Mouse (Mus musculus) heart, postnatal 14 days (tissue): Measurements from ENCODE around the gene Nes. TPM values are rescaled to one million over a fixed set of nuclear protein-coding genes. Genes with fewer than 3 reads are reported as not detected.
A peak's percentile ranks its signal among the peaks of the same experiment; 100 is the strongest.

Experiments used
- DNase-seq, 2 experiments: peaks; one replicate each; pipeline ENCODE4 v3.0.0; 2021 to 2022
- intact Hi-C: fragments of 180-260 bp; cut with DNase I; formaldehyde crosslinking; loops from one replicate; pipeline ENCODE4 v1.15.1; 2025
- total RNA-seq, 2 experiments: library from RNA; stranded (reverse); gene quantifications; 2 replicates each; pipeline ENCODE4 v1.2.3; 2021

Gene Nes
- total RNA-seq, 2 experiments from 2014 or later = 32.5 to 39.0 TPM

- no peak for DNase-seq
- intact Hi-C loops = no loop called here
Observed at GRCm38 (mm10) chr3:87980085-87980484, 9.2 kb downstream of the Nes start.

GRCm38 (mm10) chr3:87980728-87981127 is 9.8 kb downstream of the Nes start:
- intact Hi-C loops = no loop called here

GRCm38 (mm10) chr3:87981214-87981760 is 10.4 kb downstream of the Nes start:
- no peak for DNase-seq
- intact Hi-C loops = no loop called here

More at GRCm38 (mm10) chr3:87980728-87981127, 9.8 kb downstream of the Nes start:
- no peak for DNase-seq

GRCm38 (mm10) chr3:87981894-87982835 is 11.3 kb downstream of the Nes start:
- intact Hi-C loops = no loop called here
- DNase-seq = peak; percentile 67 to 75

GRCm38 (mm10) chr3:87982836-87983601 is 12.1 kb downstream of the Nes start:
- intact Hi-C loops = no loop called here

GRCm38 (mm10) chr3:87983627-87984026 is 12.7 kb downstream of the Nes start:
- no peak for DNase-seq

More at GRCm38 (mm10) chr3:87982836-87983601, 12.1 kb downstream of the Nes start:
- DNase-seq = peak; percentile 62 to 64

GRCm38 (mm10) chr3:87984094-87984493 is 13.2 kb downstream of the Nes start:
- DNase-seq = no peak
- intact Hi-C loops = no loop called here

More at GRCm38 (mm10) chr3:87983627-87984026, 12.7 kb downstream of the Nes start:
- intact Hi-C loops = no loop called here

- intact Hi-C loops = loop anchor here (2.0 kb wide), 1 partner anchor 51 kb away; no protein-coding TSS in a partner anchor
- DNase-seq = no peak
Observed at GRCm38 (mm10) chr3:87985505-87986320, 14.8 kb downstream of the Nes start.

- peak; percentile 96 to 99 for DNase-seq
- intact Hi-C loops = loop anchor here (1.0 to 2.0 kb wide), 2 partner anchors 17 to 52 kb away; no protein-coding TSS in a partner anchor
Observed at GRCm38 (mm10) chr3:87986868-87987267, 16.0 kb downstream of the Nes start.

- intact Hi-C loops = loop anchor here (1.0 to 2.0 kb wide), 2 partner anchors 17 to 53 kb away; no protein-coding TSS in a partner anchor
- no peak for DNase-seq
Observed at GRCm38 (mm10) chr3:87987633-87988032, 16.8 kb downstream of the Nes start.

GRCm38 (mm10) chr3:87988068-87988467 is 17.2 kb downstream of the Nes start:
- DNase-seq = no peak
- intact Hi-C loops = no loop called here

- DNase-seq = no peak
- intact Hi-C loops = no loop called here
Observed at GRCm38 (mm10) chr3:87989935-87990334, 19.1 kb downstream of the Nes start.

- peak in 1 of 2 experiments; percentile 66 for DNase-seq
- intact Hi-C loops = no loop called here
Observed at GRCm38 (mm10) chr3:87993436-87993835, 22.6 kb downstream of the Nes start.

- intact Hi-C loops = loop anchor here (5.0 kb wide), 1 partner anchor 33 kb away; no protein-coding TSS in a partner anchor
- no peak for DNase-seq
Observed at GRCm38 (mm10) chr3:87995331-87995730, 24.5 kb downstream of the Nes start.

- no peak for DNase-seq
- intact Hi-C loops = loop anchor here (5.0 kb wide), 1 partner anchor 34 kb away; no protein-coding TSS in a partner anchor
Observed at GRCm38 (mm10) chr3:87996401-87996800, 25.5 kb downstream of the Nes start.

- peak in 1 of 2 experiments; percentile 61 for DNase-seq
- intact Hi-C loops = loop anchor here (5.0 kb wide), 1 partner anchor 35 kb away; no protein-coding TSS in a partner anchor
Observed at GRCm38 (mm10) chr3:87996971-87997614, 26.2 kb downstream of the Nes start.

GRCm38 (mm10) chr3:87998747-87999146 is 27.9 kb downstream of the Nes start:
- intact Hi-C loops = loop anchor here (5.0 kb wide), 1 partner anchor 36 kb away; no protein-coding TSS in a partner anchor
- DNase-seq = no peak

- no peak for DNase-seq
- intact Hi-C loops = loop anchor here (5.0 kb wide), 1 partner anchor 37 kb away; no protein-coding TSS in a partner anchor
Observed at GRCm38 (mm10) chr3:87999243-87999895, 28.5 kb downstream of the Nes start.
